Mouse (Mus musculus) CH12.LX (cell line): ENCODE measurements around the gene Syncrip.
"Not testable (repeated sequence)": the region's sequence is repeated elsewhere in the genome, so short reads cannot be mapped to it uniquely, and the experiment has no call there.

Source experiments
- NELFE ChIP-seq: IDR thresholded peaks from 2 replicates; pipeline ENCODE4 v1.6.1; 2011; ENCODE audit warnings: low read depth, low read length, improper control_type of control experiment
- POLR2A ChIP-seq: IDR thresholded peaks from 2 replicates; pipeline ENCODE4 v1.6.1; 2011; ENCODE audit warnings: low read depth, mild to moderate bottlenecking, improper control_type of control experiment, low read length
- RAD21 ChIP-seq: IDR thresholded peaks from 2 replicates; pipeline ENCODE4 v1.6.1; 2011; ENCODE audit warnings: low read depth, mild to moderate bottlenecking, low read length, improper control_type of control experiment, moderate library complexity

DNA sequence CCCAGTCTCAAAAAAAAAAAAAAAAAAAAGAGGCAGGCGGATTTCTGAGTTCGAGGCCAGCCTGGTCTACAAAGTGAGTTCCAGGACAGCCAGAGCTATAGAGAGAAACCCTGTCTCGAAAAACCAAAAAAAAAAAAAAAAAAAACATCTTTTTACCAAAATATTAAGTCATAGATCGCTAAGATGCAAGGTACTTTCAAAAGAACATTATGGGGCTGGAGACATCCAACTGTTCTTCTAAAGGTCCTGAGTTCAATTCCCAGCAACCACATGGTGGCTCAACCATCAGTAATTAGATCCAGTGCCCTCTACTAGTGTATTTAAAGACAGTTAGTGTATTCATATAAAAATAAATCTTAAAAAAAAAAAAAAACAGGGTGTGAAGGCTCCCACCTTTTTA is 21.4 kb downstream of the Syncrip start:
- TF ChIP-seq NELFE, RAD21, POLR2A: not testable (repeated sequence)
